Mouse (Mus musculus) heart, embryonic 13.5 days (tissue): Measurements from ENCODE around the gene Setd3. TPM values are rescaled to one million over a fixed set of nuclear protein-coding genes. Genes with fewer than 3 reads are reported as not detected.

Experiments
- ATAC-seq: fragments of 200-750 bp; cut with Nextera tagmentation; 2 replicates; pipeline ENCODE4 v1.8.0; 2017; ENCODE audit warnings: moderate TSS enrichment; ENCODE audit not compliant: insufficient number of reproducible peaks, low FRiP score, low TSS enrichment; ENCODE audit errors: extremely low read depth
- H3K27ac ChIP-seq: fragments of 300-500 bp; sonication (generic); replicated peaks from 2 replicates; pipeline ENCODE4 v1.5.1; 2015; ENCODE audit warnings: moderate library complexity, mild to moderate bottlenecking, inconsistent platforms
- H3K27me3 ChIP-seq: fragments of 300-500 bp; sonication (generic); replicated peaks from 2 replicates; pipeline ENCODE4 v1.6.1; 2015; ENCODE audit warnings: mild to moderate bottlenecking, inconsistent platforms
- H3K36me3 ChIP-seq: fragments of 300-500 bp; sonication (generic); 2 replicates; pipeline ENCODE4 v1.6.1; 2015; ENCODE audit warnings: mild to moderate bottlenecking, inconsistent platforms
- H3K4me1 ChIP-seq: fragments of 300-500 bp; sonication (generic); 2 replicates; pipeline ENCODE4 v1.6.1; 2015; ENCODE audit warnings: inconsistent platforms
- H3K4me2 ChIP-seq: fragments of 300-500 bp; sonication (generic); 2 replicates; pipeline ENCODE4 v1.6.1; 2015; ENCODE audit warnings: inconsistent platforms, mild to moderate bottlenecking, moderate library complexity
- H3K4me3 ChIP-seq: fragments of 300-500 bp; sonication (generic); 2 replicates; pipeline ENCODE4 v1.5.1; 2015; ENCODE audit warnings: moderate library complexity, mild to moderate bottlenecking, inconsistent platforms
- H3K9ac ChIP-seq: fragments of 300-500 bp; sonication (generic); 2 replicates; pipeline ENCODE4 v1.6.1; 2015; ENCODE audit warnings: inconsistent platforms, mild to moderate bottlenecking, moderate library complexity
- H3K9me3 ChIP-seq: fragments of 300-500 bp; sonication (generic); 2 replicates; pipeline ENCODE4 v1.6.1; 2016; ENCODE audit warnings: inconsistent platforms
- WGBS: fragments of 180-500 bp; shearing (Covaris S2); methylation state at CpG from one replicate; pipeline ENCODE4 v1.1.7; 2015; ENCODE audit warnings: mixed read lengths; 5-methylcytosine and 5-hydroxymethylcytosine counted together
- polyA plus RNA-seq: library from polyadenylated mRNA; unstranded; fragments of >200 nt; fragmentation: Nextera tagmentation; extraction: Ambion mirVana; gene quantifications from 2 replicates; pipeline ENCODE4 v1.2.1, GENCODE M21; 2015

Setd3 gene
- polyA plus RNA-seq, 1 experiment from 2014 or later: 63.0 TPM

DNA sequence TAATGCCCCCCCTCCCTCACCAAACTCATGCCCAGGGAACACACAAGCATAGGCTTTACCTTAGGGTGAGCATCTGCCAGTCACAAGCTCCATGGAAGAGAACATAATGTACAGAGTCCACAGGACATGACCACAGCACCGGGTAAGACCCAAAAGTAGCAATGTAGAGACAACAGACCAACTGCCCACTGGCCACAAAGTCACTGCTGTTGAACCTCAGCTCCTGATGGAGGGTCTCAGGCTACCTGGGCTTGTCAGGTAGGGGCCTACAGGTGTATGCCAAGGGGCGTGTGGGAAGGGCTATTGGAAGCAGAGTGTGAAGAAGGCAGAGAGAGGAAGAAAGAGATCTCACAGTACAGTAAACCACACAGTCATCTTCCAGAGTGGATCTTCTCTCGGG lies 111.9 kb downstream of the Setd3 start:
- peaks cover 16% of the 10 kb centered on the region for H3K4me1 ChIP-seq
- H3K9me3 ChIP-seq: no peaks in the 10 kb centered on the region
- no peak overlapping the region for H3K4me3 ChIP-seq
- WGBS: 71% methylated on average over 3 of the region's 3 CpGs
- peaks cover 13% of the 10 kb centered on the region; the same call in 1 of the 2 replicates for H3K27me3 ChIP-seq
- H3K36me3 ChIP-seq: no peaks in the 10 kb centered on the region
- no peak for ATAC-seq
- H3K9ac ChIP-seq: no peak overlapping the region
- no peak overlapping the region for H3K27ac ChIP-seq
- H3K4me2 ChIP-seq: no peak overlapping the region

DNA sequence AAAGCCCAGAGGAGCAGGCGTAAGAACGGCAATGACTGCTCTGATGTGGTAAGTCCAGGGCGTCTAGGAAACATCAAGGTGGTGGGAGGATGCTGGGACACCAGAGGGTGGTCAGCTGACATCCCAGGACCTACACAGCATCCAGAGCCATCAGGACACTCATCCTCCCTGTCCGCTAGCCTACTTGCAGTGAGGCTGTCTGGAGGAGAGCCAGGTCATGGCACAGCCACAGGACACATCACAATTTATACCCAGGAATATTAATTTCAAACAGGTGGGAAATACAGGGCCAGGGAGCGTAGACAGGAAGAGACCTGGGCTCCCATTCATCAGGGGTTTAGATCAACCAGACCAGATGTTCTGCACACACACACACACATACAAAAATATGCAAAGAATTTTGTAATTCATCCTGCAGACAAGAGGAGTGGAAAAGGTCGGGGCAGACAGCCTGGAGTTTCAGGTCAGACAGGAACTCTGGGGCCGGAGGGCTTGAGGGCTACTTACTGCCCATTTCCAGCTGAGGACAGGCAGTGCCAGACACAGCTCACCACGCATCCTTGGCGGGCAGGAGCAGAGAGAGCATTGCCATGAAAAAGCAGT lies 114.6 kb downstream of the Setd3 start:
- Histone ChIP-seq H3K27ac (no peak overlapping the region), H3K36me3 (no peaks in the 10 kb centered on the region), H3K4me2 (no peak overlapping the region), H3K9ac (no peak overlapping the region), H3K4me1 (peaks cover 3% of the 10 kb centered on the region; the same call in 1 of the 2 replicates), H3K4me3 (no peak overlapping the region), H3K27me3 (peaks cover 9% of the 10 kb centered on the region; the same call in 1 of the 2 replicates), H3K9me3 (no peaks in the 10 kb centered on the region)
- no peak for ATAC-seq
- WGBS: 49% methylated on average over 9 of the region's 9 CpGs

DNA sequence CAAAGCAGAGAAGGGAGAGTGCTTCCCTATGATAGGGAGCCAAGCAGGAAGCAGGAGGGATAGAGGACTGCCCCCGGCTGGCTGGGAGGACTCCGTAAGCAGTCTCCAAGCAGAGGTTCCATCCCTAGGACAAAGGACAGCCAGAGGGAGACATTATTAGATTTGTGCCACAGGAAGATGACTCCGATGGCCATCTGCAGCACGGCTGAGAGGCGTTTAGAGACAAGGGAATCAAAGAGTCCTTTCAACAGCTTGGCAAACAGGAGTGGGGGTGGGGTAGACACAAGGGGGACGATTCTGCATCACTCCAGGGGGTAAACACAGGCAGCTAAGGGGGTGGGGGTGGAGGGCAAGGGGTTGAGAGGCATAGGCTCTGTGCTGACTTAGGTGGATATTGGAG lies 115.1 kb downstream of the Setd3 start:
- H3K4me2 ChIP-seq: no peak overlapping the region
- 25% methylated on average over 6 of the region's 6 CpGs for WGBS
- no peak overlapping the region for H3K4me3 ChIP-seq
- H3K9ac ChIP-seq: no peak overlapping the region
- H3K9me3 ChIP-seq: no peaks in the 10 kb centered on the region
- no peak overlapping the region for H3K27ac ChIP-seq
- H3K36me3 ChIP-seq: no peaks in the 10 kb centered on the region
- peaks cover 9% of the 10 kb centered on the region; the same call in 1 of the 2 replicates for H3K27me3 ChIP-seq
- no peak for ATAC-seq
- H3K4me1 ChIP-seq: peaks cover 3% of the 10 kb centered on the region; the same call in 1 of the 2 replicates

DNA sequence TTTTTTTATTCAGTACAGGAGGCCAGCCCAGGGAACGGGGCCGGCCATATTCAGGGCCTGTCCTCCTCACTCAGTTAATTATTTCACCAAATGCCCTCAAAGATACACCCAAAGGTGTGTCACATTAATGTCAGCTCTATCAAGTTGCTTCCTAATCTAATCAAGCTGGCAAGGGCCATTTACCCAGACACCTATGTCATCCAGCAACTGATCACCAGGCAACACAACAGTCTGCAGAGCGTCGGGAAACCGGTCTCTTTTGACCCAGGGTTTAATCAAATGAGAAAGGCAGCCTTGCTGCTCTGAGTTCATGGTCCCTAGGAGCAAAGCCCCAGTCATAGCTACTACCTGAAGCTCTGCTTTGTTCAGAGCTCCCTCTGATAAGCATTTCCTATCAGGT lies 117.0 kb downstream of the Setd3 start:
- Histone ChIP-seq H3K27ac (no peak overlapping the region), H3K9me3 (no peaks in the 10 kb centered on the region), H3K4me2 (no peak overlapping the region), H3K27me3 (no peaks in the 10 kb centered on the region), H3K9ac (no peak overlapping the region), H3K4me3 (no peak overlapping the region), H3K36me3 (no peaks in the 10 kb centered on the region), H3K4me1 (peaks cover 3% of the 10 kb centered on the region; the same call in 1 of the 2 replicates)
- 56% methylated on average over 5 of the region's 5 CpGs for WGBS
- ATAC-seq: no peak

DNA sequence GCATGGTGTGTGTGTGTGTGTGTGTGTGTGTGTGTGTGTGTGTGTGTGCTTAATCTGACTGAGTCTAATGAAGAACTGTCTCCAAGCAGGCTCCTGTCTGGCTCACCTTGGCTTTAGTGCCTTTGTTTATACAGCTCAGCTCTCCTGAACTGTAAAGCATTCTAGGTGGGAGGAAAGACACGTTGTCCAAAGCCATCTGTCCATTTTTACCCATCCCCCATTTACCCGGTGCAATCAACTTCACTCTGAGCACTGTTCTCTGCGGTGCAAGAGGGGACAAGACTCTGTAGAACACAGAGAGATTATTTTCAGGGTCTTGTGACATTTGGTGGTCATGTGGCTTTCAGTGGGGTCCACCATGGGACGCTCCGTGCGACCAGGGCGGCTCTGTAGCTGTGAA lies 117.5 kb downstream of the Setd3 start:
- ATAC-seq: no peak
- no peak overlapping the region for H3K4me2 ChIP-seq
- H3K4me3 ChIP-seq: no peak overlapping the region
- no peaks in the 10 kb centered on the region for H3K36me3 ChIP-seq
- 70% methylated on average over 7 of the region's 7 CpGs for WGBS
- no peaks in the 10 kb centered on the region for H3K27me3 ChIP-seq
- H3K4me1 ChIP-seq: peaks cover 3% of the 10 kb centered on the region; the same call in 1 of the 2 replicates
- H3K9me3 ChIP-seq: no peaks in the 10 kb centered on the region
- no peak overlapping the region for H3K9ac ChIP-seq
- no peak overlapping the region for H3K27ac ChIP-seq

Other genes starting within 250 kb of the Setd3 start
- gene Bcl11b, start 175.7 kb downstream of the Setd3 start, polyA plus RNA-seq: 4.5 and 4.6 TPM in 2 replicates
- 2.2 and 2.8 TPM in 2 replicates for gene Ccnk, start 265 bp upstream of the Setd3 start, polyA plus RNA-seq
- 4.9 and 5.8 TPM in 2 replicates for gene Ccdc85c, start 96.1 kb upstream of the Setd3 start, polyA plus RNA-seq
- gene Hhipl1, start 127.0 kb upstream of the Setd3 start, polyA plus RNA-seq: 0.71 and 1.1 TPM in 2 replicates
- 6.4 and 6.5 TPM in 2 replicates for gene Cyp46a1, start 155.1 kb upstream of the Setd3 start, polyA plus RNA-seq
- gene Eml1, start 191.6 kb upstream of the Setd3 start, polyA plus RNA-seq: 49.9 and 52.8 TPM in 2 replicates